Mouse (Mus musculus): Measurements from ENCODE around the gene Fdx1. TPM values are rescaled to one million over a fixed set of nuclear protein-coding genes. Genes with fewer than 3 reads are reported as not detected.

Gene Fdx1
- polyA plus RNA-seq, 2 experiments: 39.5 to 77.6 TPM

DNA sequence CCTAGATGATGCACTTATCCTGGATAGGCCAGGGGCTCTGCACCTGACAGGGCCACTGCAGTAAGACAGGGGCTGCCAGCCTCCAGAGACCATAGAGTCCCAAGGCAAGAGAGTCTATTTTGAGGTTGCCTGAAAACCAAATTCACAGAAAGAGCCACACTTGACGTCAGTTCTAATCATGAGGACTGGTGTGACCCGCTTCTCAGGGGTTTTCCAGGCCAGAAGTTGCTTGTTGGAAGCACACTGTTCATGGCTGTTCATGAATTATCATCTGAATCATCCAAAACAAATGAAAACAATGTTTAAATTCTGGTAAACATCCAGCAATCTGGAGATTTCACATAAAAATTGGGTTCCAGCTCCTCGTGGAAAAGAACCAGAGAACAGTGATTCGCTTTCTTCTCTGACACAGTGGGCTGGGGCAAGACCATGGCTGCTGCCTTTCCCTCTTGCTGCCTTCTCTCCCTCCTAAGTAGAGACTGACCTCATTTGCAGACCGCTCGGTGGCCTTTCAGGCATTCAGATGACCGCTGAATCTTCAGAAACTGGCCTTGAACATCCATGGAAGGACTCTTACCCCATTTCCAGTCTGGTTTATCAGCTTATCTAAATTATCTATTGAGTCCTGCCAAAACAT, 32.2 kb downstream of the Fdx1 start:
- Histone ChIP-seq H3K27ac (replicated peaks; ENCODE audit: low read depth, low read length) (no peak overlapping the region), H3K27me3 (ENCODE audit: control insufficient read depth, insufficient read depth, low read length) (no peaks in the 10 kb centered on the region), H3K9ac (ENCODE audit: low read depth, low read length, severe bottlenecking) (no peak overlapping the region), H3K4me3 (replicated peaks; ENCODE audit: low read length) (no peak overlapping the region), H3K4me1 (ENCODE audit: control insufficient read depth, insufficient read depth, low read length) (peaks cover 26% of the 10 kb centered on the region), H3K4me2 (replicated peaks; ENCODE audit: low read depth, low read length, severe bottlenecking) (no peak overlapping the region), H3K9me3 (ENCODE audit: control insufficient read depth, low read length) (no peaks in the 10 kb centered on the region), H3K36me3 (ENCODE audit: control insufficient read depth, insufficient read depth, low read length) (no peaks in the 10 kb centered on the region)
- ATAC-seq (ENCODE audit: low FRiP score, low read depth) (no peak), DNase-seq (ENCODE audit: low spot score) (no peak)
- 92% methylated on average over 7 of the region's 7 CpGs for WGBS
- no peak for TF ChIP-seq POLR2A (IDR thresholded peaks at IDR 0.05; ENCODE audit: borderline replicate concordance, extremely low read depth, insufficient read depth, insufficient read length)

DNA sequence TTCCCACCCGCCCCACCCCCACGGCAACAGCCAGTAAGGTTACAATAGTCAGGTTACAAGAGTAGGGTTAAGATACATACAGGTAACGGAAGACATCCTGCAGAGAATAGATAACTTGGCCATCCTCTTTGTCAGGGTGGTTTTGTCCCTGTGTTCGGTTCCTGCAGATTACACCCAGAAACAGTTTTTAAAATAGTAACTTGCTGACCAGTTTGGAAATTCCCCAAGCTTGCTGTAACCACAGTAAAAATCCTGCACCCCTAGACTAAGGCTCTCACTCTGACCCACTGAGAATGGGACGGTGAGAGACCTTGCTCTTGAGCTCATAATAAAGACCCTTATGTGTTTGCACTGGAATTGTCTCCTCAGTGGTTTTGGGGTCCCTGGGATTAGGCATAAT, 33.4 kb downstream of the Fdx1 start:
- WGBS: 77% methylated on average over 5 of the region's 5 CpGs
- no peak overlapping the region for H3K4me3 ChIP-seq (replicated peaks; ENCODE audit: low read length)
- no peaks in the 10 kb centered on the region for H3K9me3 ChIP-seq (ENCODE audit: control insufficient read depth, low read length)
- no peaks in the 10 kb centered on the region for H3K27me3 ChIP-seq (ENCODE audit: control insufficient read depth, insufficient read depth, low read length)
- ATAC-seq (ENCODE audit: low FRiP score, low read depth) (no peak), DNase-seq (ENCODE audit: low spot score) (no peak)
- H3K36me3 ChIP-seq (ENCODE audit: control insufficient read depth, insufficient read depth, low read length): no peaks in the 10 kb centered on the region
- H3K4me2 ChIP-seq (replicated peaks; ENCODE audit: low read depth, low read length, severe bottlenecking): no peak overlapping the region
- no peak overlapping the region for H3K9ac ChIP-seq (ENCODE audit: low read depth, low read length, severe bottlenecking)
- no peak overlapping the region for H3K27ac ChIP-seq (replicated peaks; ENCODE audit: low read depth, low read length)
- H3K4me1 ChIP-seq (ENCODE audit: control insufficient read depth, insufficient read depth, low read length): peaks cover 26% of the 10 kb centered on the region
- TF ChIP-seq POLR2A (IDR thresholded peaks at IDR 0.05; ENCODE audit: borderline replicate concordance, extremely low read depth, insufficient read depth, insufficient read length): no peak

DNA sequence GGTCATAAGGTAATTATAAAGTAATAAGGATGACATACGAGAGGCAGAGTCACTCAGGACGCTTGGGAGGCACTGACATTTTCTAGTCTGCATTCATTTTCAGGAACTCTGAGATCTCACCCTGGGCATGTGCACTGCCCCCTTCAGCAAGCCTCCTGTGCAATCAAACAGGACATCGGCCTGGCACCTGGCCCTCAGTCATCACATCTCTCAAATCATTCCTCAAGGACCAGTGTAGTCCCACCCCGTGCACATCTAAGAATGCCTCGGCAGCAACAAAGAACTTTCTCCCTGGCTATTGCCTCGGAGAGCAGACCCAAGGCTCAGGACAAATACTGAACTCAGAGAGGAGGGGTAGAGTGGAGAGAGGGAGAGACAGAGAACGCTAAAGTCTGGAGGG, 34.7 kb downstream of the Fdx1 start:
- H3K4me2 ChIP-seq (replicated peaks; ENCODE audit: low read depth, low read length, severe bottlenecking): peak overlapping the region; percentile 8; the same call in 1 of the 2 replicates
- peak; percentile 53 for DNase-seq (ENCODE audit: low spot score)
- H3K36me3 ChIP-seq (ENCODE audit: control insufficient read depth, insufficient read depth, low read length): no peaks in the 10 kb centered on the region
- peak overlapping the region; percentile 76 for H3K27ac ChIP-seq (replicated peaks; ENCODE audit: low read depth, low read length)
- no peak for TF ChIP-seq POLR2A (IDR thresholded peaks at IDR 0.05; ENCODE audit: borderline replicate concordance, extremely low read depth, insufficient read depth, insufficient read length)
- no peak overlapping the region for H3K4me3 ChIP-seq (replicated peaks; ENCODE audit: low read length)
- 33% methylated on average over 7 of the region's 7 CpGs for WGBS
- ATAC-seq (ENCODE audit: low FRiP score, low read depth): peak; percentile 27
- peaks cover 26% of the 10 kb centered on the region for H3K4me1 ChIP-seq (ENCODE audit: control insufficient read depth, insufficient read depth, low read length)
- H3K9me3 ChIP-seq (ENCODE audit: control insufficient read depth, low read length): no peaks in the 10 kb centered on the region
- H3K9ac ChIP-seq (ENCODE audit: low read depth, low read length, severe bottlenecking): no peak overlapping the region
- no peaks in the 10 kb centered on the region for H3K27me3 ChIP-seq (ENCODE audit: control insufficient read depth, insufficient read depth, low read length)

DNA sequence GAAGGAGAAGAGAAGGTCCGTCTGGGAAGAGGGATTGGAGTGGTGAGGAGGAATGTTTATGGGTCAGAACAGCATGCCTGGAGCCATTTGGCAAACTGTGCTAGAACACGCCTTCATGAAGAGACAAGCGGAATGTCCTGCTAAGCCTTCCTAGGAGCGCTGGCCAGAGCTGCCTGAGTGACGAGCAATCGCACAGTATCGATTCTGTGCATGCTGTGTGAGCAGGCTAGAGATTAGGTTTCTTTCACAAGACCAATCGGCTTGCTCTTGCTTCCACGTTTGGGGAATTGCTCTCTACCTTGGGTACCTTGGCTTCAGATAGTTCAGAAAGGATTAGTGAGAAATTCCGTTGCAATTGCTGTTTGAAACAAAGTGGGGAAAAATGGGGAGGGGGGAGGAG, 35.2 kb downstream of the Fdx1 start:
- peaks cover 26% of the 10 kb centered on the region for H3K4me1 ChIP-seq (ENCODE audit: control insufficient read depth, insufficient read depth, low read length)
- DNase-seq (ENCODE audit: low spot score): peak; percentile 84
- no peaks in the 10 kb centered on the region for H3K9me3 ChIP-seq (ENCODE audit: control insufficient read depth, low read length)
- WGBS: 6% methylated on average over 10 of the region's 10 CpGs
- H3K9ac ChIP-seq (ENCODE audit: low read depth, low read length, severe bottlenecking): no peak overlapping the region
- peak overlapping the region; percentile 10; the same call in 1 of the 2 replicates for H3K4me3 ChIP-seq (replicated peaks; ENCODE audit: low read length)
- no peak for TF ChIP-seq POLR2A (IDR thresholded peaks at IDR 0.05; ENCODE audit: borderline replicate concordance, extremely low read depth, insufficient read depth, insufficient read length)
- H3K27me3 ChIP-seq (ENCODE audit: control insufficient read depth, insufficient read depth, low read length): no peaks in the 10 kb centered on the region
- H3K27ac ChIP-seq (replicated peaks; ENCODE audit: low read depth, low read length): peak overlapping the region; percentile 76
- peak; percentile 82 for ATAC-seq (ENCODE audit: low FRiP score, low read depth)
- peak overlapping the region; percentile 39 for H3K4me2 ChIP-seq (replicated peaks; ENCODE audit: low read depth, low read length, severe bottlenecking)
- no peaks in the 10 kb centered on the region for H3K36me3 ChIP-seq (ENCODE audit: control insufficient read depth, insufficient read depth, low read length)

DNA sequence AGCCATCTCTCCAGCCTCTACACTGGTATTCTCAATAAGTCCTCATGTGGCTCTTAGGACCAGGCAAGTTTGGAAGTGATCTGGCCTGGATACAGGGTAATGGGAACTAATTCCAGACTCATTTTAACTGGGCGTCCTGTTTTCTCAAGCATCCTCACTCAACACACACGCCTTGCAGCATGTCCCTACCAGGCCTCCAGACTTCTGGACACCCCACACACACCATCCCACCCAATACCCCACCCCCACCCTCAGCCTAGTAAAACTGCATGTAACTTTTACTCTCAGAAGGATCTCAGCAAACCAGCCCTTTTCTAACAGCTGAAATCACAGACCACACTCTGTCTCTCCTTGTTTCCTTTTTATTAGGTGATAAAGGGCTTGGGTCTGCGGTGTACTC, 35.7 kb downstream of the Fdx1 start:
- Histone ChIP-seq H3K4me2 (replicated peaks; ENCODE audit: low read depth, low read length, severe bottlenecking) (peak overlapping the region; percentile 39), H3K9ac (ENCODE audit: low read depth, low read length, severe bottlenecking) (no peak overlapping the region), H3K9me3 (ENCODE audit: control insufficient read depth, low read length) (no peaks in the 10 kb centered on the region), H3K27ac (replicated peaks; ENCODE audit: low read depth, low read length) (peak overlapping the region; percentile 76), H3K27me3 (ENCODE audit: control insufficient read depth, insufficient read depth, low read length) (no peaks in the 10 kb centered on the region), H3K4me1 (ENCODE audit: control insufficient read depth, insufficient read depth, low read length) (peaks cover 26% of the 10 kb centered on the region), H3K4me3 (replicated peaks; ENCODE audit: low read length) (peak overlapping the region; percentile 10; the same call in 1 of the 2 replicates), H3K36me3 (ENCODE audit: control insufficient read depth, insufficient read depth, low read length) (no peaks in the 10 kb centered on the region)
- 22% methylated on average over 3 of the region's 3 CpGs for WGBS
- ATAC-seq (ENCODE audit: low FRiP score, low read depth): peak; percentile 50
- no peak for TF ChIP-seq POLR2A (IDR thresholded peaks at IDR 0.05; ENCODE audit: borderline replicate concordance, extremely low read depth, insufficient read depth, insufficient read length)
- DNase-seq (ENCODE audit: low spot score): no peak

All from limb, embryonic 14.5 days (tissue).